Mouse (Mus musculus) heart, embryonic 10.5 days (tissue): Measurements from ENCODE around the gene Znhit6. TPM values are rescaled to one million over a fixed set of nuclear protein-coding genes. Genes with fewer than 3 reads are reported as not detected.
A peak's percentile ranks its signal among the peaks of the same experiment; 100 is the strongest.

Experiments
- DNase-seq: peaks from one replicate; pipeline ENCODE4 v3.0.0-alpha.2; 2017; ENCODE audit warnings: low spot score
- H3K27ac ChIP-seq: fragments of 300-500 bp; sonication (generic); 2 replicates; pipeline ENCODE4 v1.5.1; 2016; ENCODE audit warnings: mild to moderate bottlenecking
- H3K27me3 ChIP-seq: fragments of 300-500 bp; sonication (generic); 2 replicates; pipeline ENCODE4 v1.6.1; 2016; ENCODE audit warnings: mild to moderate bottlenecking; ENCODE audit not compliant: poor library complexity, insufficient read depth, severe bottlenecking
- H3K36me3 ChIP-seq: fragments of 300-500 bp; sonication (generic); 2 replicates; pipeline ENCODE4 v1.6.1; 2016; ENCODE audit warnings: mild to moderate bottlenecking, moderate library complexity
- H3K4me1 ChIP-seq: fragments of 300-500 bp; sonication (generic); 2 replicates; pipeline ENCODE4 v1.6.1; 2016; ENCODE audit warnings: mild to moderate bottlenecking
- H3K4me3 ChIP-seq: fragments of 300-500 bp; sonication (generic); 2 replicates; pipeline ENCODE4 v1.5.1; 2016; ENCODE audit warnings: mild to moderate bottlenecking, moderate library complexity
- H3K9me3 ChIP-seq: fragments of 300-500 bp; sonication (generic); 2 replicates; pipeline ENCODE4 v1.6.1; 2016; ENCODE audit warnings: mild to moderate bottlenecking, moderate library complexity
- WGBS: fragments of 180-500 bp; shearing (Covaris S2); methylation state at CpG from one replicate; pipeline ENCODE4 v1.1.7; 2016; 5-methylcytosine and 5-hydroxymethylcytosine counted together
- polyA plus RNA-seq: library from polyadenylated mRNA; unstranded; fragments of >200 nt; fragmentation: Nextera tagmentation; extraction: Ambion mirVana; gene quantifications from 2 replicates; pipeline ENCODE4 v1.2.1, GENCODE M21; 2016

The Znhit6 gene
- polyA plus RNA-seq, 1 experiment from 2014 or later, result 40.9 TPM

DNA sequence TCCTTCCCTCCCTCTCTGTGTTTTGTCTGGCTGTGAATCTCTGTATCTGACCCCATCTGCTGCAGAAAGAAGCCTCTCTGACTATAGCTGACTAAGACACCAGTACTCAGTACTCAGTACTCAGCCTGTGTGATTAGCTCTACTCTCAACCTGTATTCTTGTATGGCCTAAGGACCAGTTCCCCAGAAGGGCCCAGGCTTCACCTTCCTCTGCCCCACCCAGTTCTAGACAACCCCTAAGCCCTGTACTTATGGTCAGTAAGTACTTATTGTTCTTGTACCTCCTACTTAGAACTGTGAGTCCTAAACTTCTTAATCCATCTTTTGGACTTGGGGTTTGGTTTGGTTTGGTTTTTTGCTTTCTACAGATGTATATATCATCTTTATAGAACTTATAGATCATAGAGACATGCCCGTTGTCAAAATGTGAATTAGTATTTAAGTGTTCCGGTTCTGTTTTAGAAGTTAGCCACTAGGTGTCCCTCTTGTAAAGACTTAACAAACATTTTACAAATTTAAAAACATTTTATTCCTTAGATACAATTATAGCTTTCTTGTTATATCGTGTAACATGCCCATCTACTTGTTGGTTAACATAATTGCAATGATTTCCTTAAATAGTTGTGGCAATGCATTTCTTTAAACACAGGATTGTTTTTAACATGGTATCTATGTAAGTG lies 7.7 kb downstream of the Znhit6 start:
- DNase-seq, result no peak
- Histone ChIP-seq H3K4me3 (no peak overlapping the region), H3K36me3 (peaks cover 64% of the 10 kb centered on the region), H3K4me1 (no peaks in the 10 kb centered on the region), H3K9me3 (no peaks in the 10 kb centered on the region), H3K27me3 (no peaks in the 10 kb centered on the region), H3K27ac (no peak overlapping the region)
- 73% methylated on average over 3 of the region's 3 CpGs for WGBS

DNA sequence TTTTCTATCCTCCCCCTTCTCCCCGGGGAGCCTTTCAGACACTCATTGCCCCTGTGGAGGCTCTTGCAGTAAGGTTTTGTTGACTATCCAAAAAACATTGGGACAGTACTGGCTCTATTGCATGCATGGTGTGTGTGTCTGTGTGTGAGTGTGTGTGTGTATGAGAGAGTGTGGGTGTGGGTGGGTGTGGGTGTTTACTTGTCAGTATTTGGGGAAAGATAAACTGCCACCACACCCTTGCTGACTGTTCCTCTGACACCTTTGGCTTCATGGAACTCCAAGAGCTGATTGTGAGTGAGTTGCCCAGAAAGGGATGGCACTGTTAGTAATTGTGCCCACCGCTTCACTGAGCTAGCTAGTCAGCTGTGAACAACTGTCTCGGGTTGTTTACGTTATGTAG lies 14.6 kb downstream of the Znhit6 start:
- H3K27me3 ChIP-seq, result no peaks in the 10 kb centered on the region
- no peak for DNase-seq
- no peak overlapping the region for H3K4me3 ChIP-seq
- no peaks in the 10 kb centered on the region for H3K9me3 ChIP-seq
- H3K36me3 ChIP-seq, result peaks cover 65% of the 10 kb centered on the region
- no peak overlapping the region for H3K27ac ChIP-seq
- 85% methylated on average over 4 of the region's 4 CpGs for WGBS
- H3K4me1 ChIP-seq, result no peaks in the 10 kb centered on the region

DNA sequence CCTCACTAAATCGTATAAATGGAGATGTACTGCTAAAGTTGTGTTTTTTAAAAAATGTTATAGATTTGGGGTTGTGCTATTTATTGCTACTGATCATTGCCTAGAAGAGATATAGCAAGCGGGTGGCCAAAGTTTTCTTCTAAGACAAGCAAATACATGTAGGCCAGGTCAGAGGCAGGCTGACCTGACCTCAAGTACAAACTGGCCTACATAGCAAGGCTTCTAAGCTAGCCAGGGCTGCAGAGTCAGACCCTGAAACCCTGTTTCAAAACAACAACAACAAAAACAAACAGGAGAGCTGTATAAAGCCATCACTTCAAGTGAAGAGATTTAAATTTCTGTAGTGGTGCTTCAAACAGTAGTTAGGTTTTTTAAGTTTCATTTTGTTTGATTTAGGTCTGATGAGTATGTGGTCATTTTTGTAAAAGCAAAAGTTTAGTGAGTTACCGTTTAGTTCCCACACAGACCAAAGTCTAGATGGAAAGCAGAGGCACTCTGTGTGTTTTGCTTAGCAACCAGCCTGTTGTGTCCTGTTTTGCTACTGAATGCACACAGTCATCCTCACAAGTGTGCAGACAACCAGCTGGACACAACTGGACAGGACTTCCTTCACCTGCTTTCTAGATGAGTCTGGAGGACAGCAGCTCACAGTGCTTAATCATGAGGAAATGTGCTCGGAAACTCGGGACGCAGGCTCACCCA lies 16.0 kb downstream of the Znhit6 start:
- 91% methylated on average over 6 of the region's 6 CpGs for WGBS
- no peak overlapping the region for H3K4me3 ChIP-seq
- no peak overlapping the region for H3K27ac ChIP-seq
- no peak for DNase-seq
- H3K27me3 ChIP-seq, result no peaks in the 10 kb centered on the region
- H3K4me1 ChIP-seq, result no peaks in the 10 kb centered on the region
- no peaks in the 10 kb centered on the region for H3K9me3 ChIP-seq
- H3K36me3 ChIP-seq, result peaks cover 59% of the 10 kb centered on the region

DNA sequence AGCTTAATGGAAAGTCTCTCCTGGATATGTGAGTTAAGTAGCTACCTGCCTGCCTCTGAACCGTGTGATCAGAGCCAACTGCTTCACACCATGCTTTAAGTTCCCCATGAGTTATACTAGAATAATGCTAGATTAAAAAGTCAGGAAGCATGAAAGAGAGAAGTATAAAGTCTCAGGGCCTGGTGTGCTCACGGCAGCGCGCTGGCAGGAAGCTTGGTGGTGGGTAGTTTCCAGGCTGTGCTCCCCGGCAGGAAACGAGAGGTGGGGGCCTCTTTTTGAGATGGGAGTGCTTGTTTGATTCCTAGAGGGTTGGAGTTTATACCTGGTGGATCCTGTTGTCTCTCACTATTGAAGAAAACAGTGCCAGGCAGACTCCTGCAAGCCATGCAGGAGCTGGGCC lies 19.3 kb downstream of the Znhit6 start:
- Histone ChIP-seq H3K4me3 (no peak overlapping the region), H3K27me3 (no peaks in the 10 kb centered on the region), H3K36me3 (peaks cover 77% of the 10 kb centered on the region), H3K9me3 (no peaks in the 10 kb centered on the region), H3K27ac (no peak overlapping the region), H3K4me1 (no peaks in the 10 kb centered on the region)
- 88% methylated on average over 6 of the region's 6 CpGs for WGBS
- DNase-seq, result no peak

DNA sequence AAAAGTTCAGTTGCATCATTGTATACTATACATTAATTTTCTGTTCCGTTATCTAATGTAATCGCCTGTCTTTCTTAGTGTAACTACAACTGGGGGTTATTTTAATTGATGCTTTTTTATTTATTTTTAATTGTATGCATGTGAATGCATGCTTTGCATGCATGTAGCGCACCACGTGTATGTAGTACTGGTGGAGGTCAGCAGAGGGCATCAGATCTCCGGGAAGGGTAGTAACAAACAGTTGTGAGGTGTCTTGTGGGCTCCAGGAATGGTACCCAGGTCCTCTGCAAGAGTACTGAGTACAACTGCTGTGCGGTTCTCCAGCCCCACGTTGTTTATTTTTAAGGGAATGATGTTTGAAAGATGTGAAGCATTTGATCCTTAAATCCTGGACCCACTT lies 23.1 kb downstream of the Znhit6 start:
- no peaks in the 10 kb centered on the region for H3K9me3 ChIP-seq
- WGBS, result 93% methylated on average over 7 of the region's 7 CpGs
- no peak for DNase-seq
- H3K36me3 ChIP-seq, result peaks cover 64% of the 10 kb centered on the region
- H3K4me1 ChIP-seq, result peaks cover 10% of the 10 kb centered on the region; the same call in 1 of the 2 replicates
- no peak overlapping the region for H3K4me3 ChIP-seq
- no peak overlapping the region for H3K27ac ChIP-seq
- H3K27me3 ChIP-seq, result no peaks in the 10 kb centered on the region

DNA sequence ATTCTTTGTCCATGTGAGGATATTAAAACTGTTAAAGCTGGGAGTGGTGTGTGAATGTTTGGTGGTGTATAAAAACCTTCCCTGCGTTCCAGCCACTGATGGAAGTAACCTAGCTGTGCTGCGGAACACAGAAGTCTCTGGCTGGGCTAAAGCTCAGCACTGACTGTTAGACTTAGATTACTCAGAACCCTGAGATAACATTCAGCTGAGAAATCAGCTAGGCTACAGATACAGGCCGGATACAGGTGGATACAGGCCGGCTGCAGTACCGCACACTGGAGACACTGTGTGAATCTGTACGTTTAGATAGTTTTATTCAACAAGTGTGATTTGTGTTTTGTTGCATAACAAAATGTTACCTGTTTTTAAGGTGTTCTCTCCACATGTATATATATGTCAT lies 24.8 kb downstream of the Znhit6 start:
- Histone ChIP-seq H3K27me3 (no peaks in the 10 kb centered on the region), H3K4me1 (peaks cover 10% of the 10 kb centered on the region; the same call in 1 of the 2 replicates), H3K4me3 (no peak overlapping the region), H3K27ac (no peak overlapping the region), H3K36me3 (peaks cover 66% of the 10 kb centered on the region), H3K9me3 (no peaks in the 10 kb centered on the region)
- no peak for DNase-seq
- WGBS, result 62% methylated on average over 6 of the region's 6 CpGs

DNA sequence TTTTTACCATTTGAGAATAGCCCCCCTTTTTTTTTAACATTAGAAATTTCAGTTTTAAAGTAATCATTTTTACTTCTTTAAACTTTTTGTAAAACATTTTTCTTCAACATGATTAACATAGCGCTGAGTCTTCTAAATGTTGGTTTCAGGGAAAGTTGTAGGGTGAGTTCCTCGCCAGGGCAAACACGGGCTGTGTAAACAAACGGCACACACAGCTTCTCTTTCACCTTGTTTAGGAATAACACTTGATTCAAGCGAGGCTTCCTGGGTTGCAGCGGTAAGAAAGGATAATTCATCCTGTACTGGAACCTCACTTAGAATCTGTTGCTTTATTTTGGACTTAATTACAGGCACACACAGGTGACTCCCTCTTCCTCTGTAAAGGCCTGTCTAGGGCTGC lies 25.3 kb downstream of the Znhit6 start:
- H3K36me3 ChIP-seq, result peaks cover 62% of the 10 kb centered on the region
- no peak overlapping the region for H3K27ac ChIP-seq
- 81% methylated on average over 6 of the region's 6 CpGs for WGBS
- H3K27me3 ChIP-seq, result no peaks in the 10 kb centered on the region
- no peaks in the 10 kb centered on the region for H3K9me3 ChIP-seq
- peaks cover 10% of the 10 kb centered on the region; the same call in 1 of the 2 replicates for H3K4me1 ChIP-seq
- no peak overlapping the region for H3K4me3 ChIP-seq
- DNase-seq, result no peak

DNA sequence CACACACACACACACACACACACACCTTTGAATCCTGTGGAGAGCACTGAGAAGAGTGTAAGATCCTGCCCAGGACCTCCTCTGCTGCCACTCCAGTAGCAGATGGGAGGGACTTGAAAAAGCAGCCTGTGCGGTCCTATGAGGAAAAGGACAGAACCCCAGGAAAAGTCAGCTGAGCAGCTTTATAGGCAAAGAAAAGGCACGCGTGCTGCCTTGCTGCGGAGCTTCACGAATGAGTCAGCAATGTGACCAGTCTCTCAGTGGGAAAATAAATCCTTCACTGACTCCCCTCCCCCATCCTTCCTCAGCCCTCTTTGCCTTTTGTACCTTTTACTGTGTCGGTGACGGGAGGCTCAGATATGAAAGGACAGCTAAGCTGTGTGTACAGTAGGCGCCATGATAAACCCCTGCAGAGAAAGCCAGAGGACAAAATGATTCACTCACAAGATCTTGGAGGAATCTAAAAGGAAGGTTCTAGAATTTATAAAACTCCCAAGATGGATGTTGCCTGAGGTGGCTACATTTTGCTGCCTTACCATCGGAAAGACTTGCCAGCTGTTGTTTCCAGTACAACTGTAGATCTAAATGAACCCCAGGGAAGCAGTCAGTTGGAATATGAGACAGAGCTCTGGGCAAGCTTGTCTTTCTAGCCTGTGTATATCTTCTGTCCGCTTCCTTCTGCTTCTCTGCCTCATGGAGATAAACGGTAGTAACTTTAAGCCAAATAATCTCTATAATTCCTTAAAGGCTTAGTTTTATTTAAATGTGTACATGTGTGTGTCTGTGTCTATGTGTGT lies 26.6 kb downstream of the Znhit6 start:
- Histone ChIP-seq H3K4me3 (no peak overlapping the region), H3K36me3 (peaks cover 68% of the 10 kb centered on the region), H3K27me3 (no peaks in the 10 kb centered on the region), H3K4me1 (peaks cover 10% of the 10 kb centered on the region; the same call in 1 of the 2 replicates), H3K27ac (peak overlapping the region; percentile 32), H3K9me3 (no peaks in the 10 kb centered on the region)
- DNase-seq, result no peak
- 67% methylated on average over 11 of the region's 11 CpGs for WGBS

DNA sequence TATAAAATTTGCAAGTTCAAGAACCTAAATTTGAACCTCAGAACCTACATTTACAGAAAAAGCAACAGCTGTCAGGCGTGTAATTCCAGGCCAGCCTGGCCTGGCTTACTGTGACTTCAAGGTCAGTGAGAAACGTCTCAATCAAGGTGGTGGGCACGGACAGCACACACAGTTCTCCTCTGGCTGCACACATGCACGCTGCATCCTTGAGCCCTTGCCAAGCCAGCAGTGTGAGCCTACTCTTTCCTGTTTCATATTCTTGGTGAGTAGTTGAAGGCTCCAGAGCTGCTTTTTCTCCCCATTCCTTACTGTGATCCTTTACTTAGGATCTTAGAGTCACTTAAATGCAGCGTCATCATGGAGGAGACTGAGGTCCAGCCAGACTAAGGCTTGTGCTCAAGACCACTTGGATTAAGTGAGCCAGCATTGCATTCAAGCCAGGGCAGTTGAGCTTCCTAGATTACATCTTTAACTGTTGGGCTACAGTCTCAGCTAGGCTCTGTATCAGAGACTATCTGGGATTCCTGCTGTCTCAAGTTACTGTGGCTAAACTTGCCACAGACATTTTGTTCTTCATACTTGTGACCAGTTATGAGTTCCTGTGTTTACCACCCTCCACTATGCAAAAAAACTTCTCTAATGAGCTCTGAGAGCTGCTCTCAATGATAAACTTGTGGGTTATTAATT lies 29.6 kb downstream of the Znhit6 start:
- no peak overlapping the region for H3K4me3 ChIP-seq
- 94% methylated on average over 5 of the region's 5 CpGs for WGBS
- no peak for DNase-seq
- no peaks in the 10 kb centered on the region for H3K9me3 ChIP-seq
- peaks cover 10% of the 10 kb centered on the region; the same call in 1 of the 2 replicates for H3K4me1 ChIP-seq
- peaks cover 43% of the 10 kb centered on the region for H3K36me3 ChIP-seq
- H3K27me3 ChIP-seq, result no peaks in the 10 kb centered on the region
- H3K27ac ChIP-seq, result no peak overlapping the region

DNA sequence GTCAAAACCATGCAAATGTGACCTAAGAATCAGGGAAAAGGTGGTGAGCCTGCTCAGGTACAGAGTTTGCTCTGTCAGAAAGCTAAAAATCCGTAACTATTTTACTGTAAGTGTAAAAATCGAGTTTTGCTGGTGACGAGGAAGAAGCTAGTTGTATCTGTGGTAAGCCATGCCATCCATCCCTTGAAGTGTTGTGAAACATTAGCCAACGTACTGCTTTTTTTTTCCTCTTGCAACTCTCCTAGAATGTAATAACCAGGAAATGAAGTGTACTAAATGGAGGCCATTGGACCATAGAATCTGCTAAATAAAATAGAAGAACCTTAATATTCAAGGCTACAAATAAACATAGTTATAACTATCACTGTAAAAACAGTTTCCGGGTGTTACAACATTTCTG lies 32.3 kb downstream of the Znhit6 start:
- 91% methylated on average over 5 of the region's 5 CpGs for WGBS
- H3K36me3 ChIP-seq, result peaks cover 38% of the 10 kb centered on the region
- no peak for DNase-seq

DNA sequence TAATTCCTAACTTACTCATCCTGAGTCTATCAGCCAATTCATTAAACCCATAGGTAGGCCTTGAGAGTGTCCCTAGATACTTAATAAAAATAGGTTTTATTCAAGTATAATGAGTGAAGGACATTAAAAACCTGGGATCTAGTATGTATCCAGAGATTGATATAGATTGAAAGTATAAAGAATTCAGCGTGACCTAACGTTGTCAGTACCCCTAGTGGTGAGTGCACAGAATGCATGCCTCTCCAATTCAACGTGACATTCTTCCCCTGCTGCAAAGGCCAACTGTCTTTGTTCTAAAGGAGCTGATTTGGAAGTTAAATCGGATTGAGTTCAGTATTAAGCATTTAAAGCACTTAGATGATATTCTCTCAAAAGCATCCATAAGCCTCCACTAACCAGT lies 36.7 kb downstream of the Znhit6 start:
- no peaks in the 10 kb centered on the region for H3K27me3 ChIP-seq
- 30% methylated on average over 4 of the region's 4 CpGs for WGBS

More for the DNA sequence above, 32.3 kb downstream of the Znhit6 start:
- Histone ChIP-seq H3K27ac (no peak overlapping the region), H3K9me3 (no peaks in the 10 kb centered on the region), H3K4me1 (0 out of 2 replicates have a peak, but pooled peaks cover 2% of the 10 kb centered on the region), H3K27me3 (no peaks in the 10 kb centered on the region), H3K4me3 (no peak overlapping the region)

DNA sequence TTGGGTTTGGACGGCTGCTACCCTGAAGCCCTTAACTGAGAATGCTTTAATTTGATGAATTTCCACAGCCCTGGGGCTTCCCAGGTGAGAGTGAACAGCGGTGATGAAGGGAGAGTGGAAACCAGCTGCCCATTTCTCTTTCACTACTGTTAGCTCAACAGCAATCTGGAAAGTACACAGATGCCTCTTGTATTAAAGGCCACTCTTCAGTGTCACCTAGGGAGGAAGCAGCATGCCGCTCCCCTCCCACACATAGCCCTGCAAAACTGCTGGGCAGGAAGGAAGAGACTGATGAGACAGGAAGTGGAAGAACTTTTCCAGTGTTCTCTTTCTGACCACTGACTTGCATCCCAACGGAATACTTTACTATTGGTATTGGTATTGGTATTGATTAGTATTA lies 37.2 kb downstream of the Znhit6 start:
- Histone ChIP-seq H3K4me1 (peaks cover 24% of the 10 kb centered on the region), H3K9me3 (no peaks in the 10 kb centered on the region), H3K27ac (no peak overlapping the region), H3K4me3 (no peak overlapping the region), H3K27me3 (no peaks in the 10 kb centered on the region), H3K36me3 (no peaks in the 10 kb centered on the region)
- 78% methylated on average over 4 of the region's 4 CpGs for WGBS
- DNase-seq, result no peak

More for the DNA sequence above, 36.7 kb downstream of the Znhit6 start:
- no peak overlapping the region for H3K4me3 ChIP-seq
- no peak overlapping the region for H3K27ac ChIP-seq
- H3K4me1 ChIP-seq, result peaks cover 21% of the 10 kb centered on the region
- H3K36me3 ChIP-seq, result peaks cover 3% of the 10 kb centered on the region; the same call in 1 of the 2 replicates
- H3K9me3 ChIP-seq, result no peaks in the 10 kb centered on the region
- DNase-seq, result no peak
